Mouse (Mus musculus): ENCODE data around the gene Masp1.
A peak's percentile ranks its signal among the peaks of the same experiment; 100 is the strongest.

Masp1 gene

GRCm38 (mm10) chr16:23520235-23520871, at the start of gene Masp1, which contains the start of gene Rtp4:
Gene Masp1 (minus strand): TSS chr16:23520815.
Gene Rtp4 (plus strand): TSS chr16:23520291.
- DNase-seq (ENCODE audit: low read depth, low spot score) = no peak

GRCm38 (mm10) chr16:23568369-23568958, 47.8 kb upstream of the Masp1 start:
- DNase-seq (ENCODE audit: low read depth, low spot score) = no peak

GRCm38 (mm10) chr16:23557669-23558068, 37.1 kb upstream of the Masp1 start:
- no peak for DNase-seq (ENCODE audit: low read depth, low spot score)

- DNase-seq (ENCODE audit: low read depth, low spot score) = no peak
Measured at GRCm38 (mm10) chr16:23557195-23557594, 36.6 kb upstream of the Masp1 start.

- no peak for DNase-seq (ENCODE audit: low read depth, low spot score)
Measured at GRCm38 (mm10) chr16:23554673-23555072, 34.1 kb upstream of the Masp1 start.

GRCm38 (mm10) chr16:23550981-23551582, 30.5 kb upstream of the Masp1 start:
- no peak for DNase-seq (ENCODE audit: low read depth, low spot score)

- DNase-seq (ENCODE audit: low read depth, low spot score) = peak; percentile 56
Measured at GRCm38 (mm10) chr16:23550346-23550980, 29.8 kb upstream of the Masp1 start.

- DNase-seq (ENCODE audit: low read depth, low spot score) = no peak
Measured at GRCm38 (mm10) chr16:23547783-23548182, 27.2 kb upstream of the Masp1 start.

GRCm38 (mm10) chr16:23544361-23544760, 23.7 kb upstream of the Masp1 start:
- peak; percentile 35 for DNase-seq (ENCODE audit: low read depth, low spot score)

- no peak for DNase-seq (ENCODE audit: low read depth, low spot score)
Measured at GRCm38 (mm10) chr16:23542866-23543265, 22.3 kb upstream of the Masp1 start.

- DNase-seq (ENCODE audit: low read depth, low spot score) = no peak
Measured at GRCm38 (mm10) chr16:23541046-23541445, 20.4 kb upstream of the Masp1 start.

- DNase-seq (ENCODE audit: low read depth, low spot score) = no peak
Measured at GRCm38 (mm10) chr16:23533707-23534106, 13.1 kb upstream of the Masp1 start.

GRCm38 (mm10) chr16:23529186-23529585, 8.6 kb upstream of the Masp1 start:
- no peak for DNase-seq (ENCODE audit: low read depth, low spot score)

- DNase-seq (ENCODE audit: low read depth, low spot score) = no peak
Measured at GRCm38 (mm10) chr16:23522081-23522480, 1.5 kb upstream of the Masp1 start.

- no peak for DNase-seq (ENCODE audit: low read depth, low spot score)
Measured at GRCm38 (mm10) chr16:23521092-23521491, 477 bp upstream of the Masp1 start.

GRCm38 (mm10) chr16:23519771-23520170, 844 bp downstream of the Masp1 start:
- DNase-seq (ENCODE audit: low read depth, low spot score) = no peak

GRCm38 (mm10) chr16:23518567-23519369, 1.8 kb downstream of the Masp1 start:
- no peak for DNase-seq (ENCODE audit: low read depth, low spot score)

GRCm38 (mm10) chr16:23517754-23518566, 2.7 kb downstream of the Masp1 start:
- DNase-seq (ENCODE audit: low read depth, low spot score) = no peak

- DNase-seq (ENCODE audit: low read depth, low spot score) = no peak
Measured at GRCm38 (mm10) chr16:23517230-23517629, 3.4 kb downstream of the Masp1 start.

- DNase-seq (ENCODE audit: low read depth, low spot score) = no peak
Measured at GRCm38 (mm10) chr16:23516606-23517005, 4.0 kb downstream of the Masp1 start.

GRCm38 (mm10) chr16:23515766-23516165, 4.8 kb downstream of the Masp1 start:
- DNase-seq (ENCODE audit: low read depth, low spot score) = no peak
